Mouse (Mus musculus) brown adipose tissue, adult 24 weeks (tissue): ENCODE measurements around the gene Coa3. TPM values are rescaled to one million over a fixed set of nuclear protein-coding genes. Genes with fewer than 3 reads are reported as not detected.

Experiments
- H3K27ac ChIP-seq: fragments of 200-500 bp; replicated peaks from 2 replicates; pipeline ENCODE4 v1.5.1; 2012; ENCODE audit warnings: low read depth, mild to moderate bottlenecking, low read length
- H3K4me1 ChIP-seq: fragments of 200-500 bp; 2 replicates; pipeline ENCODE4 v1.6.1; 2012; ENCODE audit warnings: low read length, mixed read lengths; ENCODE audit not compliant: control insufficient read depth, insufficient read depth, insufficient read length
- H3K4me3 ChIP-seq: fragments of 200-500 bp; 2 replicates; pipeline ENCODE4 v1.5.1; 2012; ENCODE audit warnings: low read depth, mild to moderate bottlenecking, low read length, moderate library complexity; ENCODE audit not compliant: insufficient read depth
- polyA plus RNA-seq: library from polyadenylated mRNA; stranded (reverse); fragments of >200 nt; gene quantifications from 2 replicates; pipeline ENCODE4 v1.2.4, GENCODE M21; 2012; ENCODE audit not compliant: missing spikeins, insufficient read depth, insufficient read length

Coa3 gene
- polyA plus RNA-seq, 1 experiment, result 144 TPM

DNA sequence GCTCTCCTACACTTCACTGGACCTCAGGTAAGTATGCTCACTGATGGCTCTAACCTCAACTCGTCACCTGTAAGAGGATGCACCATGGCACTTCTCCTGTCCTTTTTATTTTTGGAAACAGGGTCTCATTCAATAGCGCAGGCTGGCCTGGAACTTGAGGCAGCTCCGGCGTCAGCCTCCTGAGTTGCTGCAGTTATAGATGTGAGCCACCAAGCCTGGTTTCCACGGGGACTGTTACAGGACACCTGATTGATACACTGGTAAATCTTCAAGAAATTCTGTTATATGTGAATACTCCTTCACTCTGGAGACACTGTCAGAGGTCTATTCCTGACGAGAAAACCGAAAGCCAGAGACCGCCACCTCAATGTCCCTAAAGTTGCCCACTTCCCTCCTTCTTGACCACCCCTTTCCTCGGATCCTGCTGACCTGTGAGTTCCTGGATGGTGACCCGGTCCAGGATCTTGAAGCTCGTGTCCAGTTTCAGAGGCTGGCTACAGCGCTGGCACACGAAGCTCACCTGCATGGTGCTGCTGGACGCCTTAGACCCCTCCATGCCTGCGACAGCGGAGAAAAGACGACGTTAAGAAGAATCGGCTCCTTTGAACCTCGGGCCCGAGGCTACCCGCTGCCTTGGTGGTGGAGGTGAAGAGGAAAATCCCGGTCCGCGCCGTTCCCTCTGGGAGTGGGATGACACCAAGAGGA is 22.5 kb upstream of the Coa3 start:
- Histone ChIP-seq H3K27ac (peak overlapping the region; percentile 50; the same call in 1 of the 2 replicates), H3K4me1 (peaks cover 6% of the 10 kb centered on the region), H3K4me3 (peak overlapping the region; percentile 97)

DNA sequence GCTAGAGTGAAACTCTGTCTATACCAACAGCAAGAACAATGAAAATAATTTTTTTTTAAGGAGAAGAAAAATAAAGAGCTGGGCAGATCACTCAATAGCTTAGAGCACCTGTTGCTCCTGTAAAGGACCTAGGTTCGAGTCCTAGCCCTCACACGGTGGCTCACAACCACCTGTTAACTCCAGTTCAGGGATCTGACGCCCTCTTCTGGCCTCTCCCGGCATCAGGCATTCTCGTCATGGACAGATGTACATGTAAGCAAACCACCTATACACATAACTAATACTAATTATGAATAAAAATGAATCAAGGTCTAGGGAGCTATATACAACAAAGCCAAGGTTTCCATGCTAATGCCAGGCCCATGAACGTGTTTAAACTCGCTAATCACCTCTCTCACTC is 22.0 kb upstream of the Coa3 start:
- Histone ChIP-seq H3K27ac (no peak overlapping the region), H3K4me1 (peaks cover 6% of the 10 kb centered on the region), H3K4me3 (peak overlapping the region; percentile 97)

DNA sequence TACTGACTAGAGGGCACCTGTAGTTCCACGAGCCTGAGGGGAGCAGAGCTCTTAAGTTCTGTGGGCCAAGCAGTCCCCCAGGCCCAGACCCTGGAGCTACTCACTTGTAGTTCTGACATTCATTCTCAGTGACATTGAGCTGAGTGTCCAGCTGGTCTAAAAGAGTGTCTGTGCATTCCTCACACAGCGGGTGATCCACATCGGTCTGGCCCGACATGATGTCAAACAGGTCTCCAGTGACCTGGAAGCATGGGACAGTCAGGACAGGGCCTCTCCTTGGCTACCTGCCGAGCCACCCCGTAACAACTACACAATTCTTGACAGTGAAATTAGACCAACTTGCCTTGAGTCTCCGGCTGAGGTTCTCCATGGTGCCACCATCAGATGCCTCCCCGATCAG is 16.3 kb upstream of the Coa3 start:
- no peak overlapping the region for H3K4me3 ChIP-seq
- no peak overlapping the region for H3K27ac ChIP-seq
- no peaks in the 10 kb centered on the region for H3K4me1 ChIP-seq

- no peak overlapping the region for H3K4me3 ChIP-seq
- H3K27ac ChIP-seq, result no peak overlapping the region
- no peaks in the 10 kb centered on the region for H3K4me1 ChIP-seq
Observed at GRCm38 (mm10) chr11:101291231-101291630, 12.3 kb upstream of the Coa3 start.

GRCm38 (mm10) chr11:101287306-101287705 is 8.4 kb upstream of the Coa3 start:
- no peak overlapping the region for H3K27ac ChIP-seq
- no peak overlapping the region for H3K4me3 ChIP-seq
- H3K4me1 ChIP-seq, result no peaks in the 10 kb centered on the region

- Histone ChIP-seq H3K4me3 (no peak overlapping the region), H3K27ac (no peak overlapping the region)
Observed at GRCm38 (mm10) chr11:101283805-101284204, 4.9 kb upstream of the Coa3 start.

DNA sequence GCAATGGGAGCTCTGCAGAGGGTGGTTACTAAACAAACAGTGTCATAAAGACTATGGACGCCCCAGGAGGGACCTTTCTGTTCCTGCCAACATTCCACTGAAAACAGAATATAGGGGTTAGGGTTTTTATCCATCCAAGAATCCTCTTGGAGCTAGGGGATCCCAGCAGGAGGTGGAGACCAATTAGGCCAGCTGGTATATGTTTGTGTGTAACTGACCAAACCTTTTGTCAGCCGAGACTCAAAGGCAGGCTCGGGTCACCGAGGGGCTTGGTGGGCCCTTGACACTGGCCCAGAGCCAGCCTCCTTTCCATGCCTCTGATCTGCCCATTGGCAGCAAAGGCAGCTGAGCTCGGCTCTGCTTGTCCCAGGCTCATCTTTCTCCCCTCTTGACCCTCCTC is 4.0 kb upstream of the Coa3 start:
- Histone ChIP-seq H3K4me1 (peaks cover 7% of the 10 kb centered on the region), H3K27ac (no peak overlapping the region), H3K4me3 (no peak overlapping the region)

More at GRCm38 (mm10) chr11:101283805-101284204, 4.9 kb upstream of the Coa3 start:
- H3K4me1 ChIP-seq, result 0 out of 2 replicates have a peak, but pooled peaks cover 3% of the 10 kb centered on the region

- Histone ChIP-seq H3K4me3 (no peak overlapping the region), H3K27ac (no peak overlapping the region), H3K4me1 (peaks cover 17% of the 10 kb centered on the region)
Observed at GRCm38 (mm10) chr11:101280837-101281236, 1.9 kb upstream of the Coa3 start.

- H3K4me1 ChIP-seq, result peaks cover 17% of the 10 kb centered on the region
- peak overlapping the region; percentile 49 for H3K4me3 ChIP-seq
- H3K27ac ChIP-seq, result no peak overlapping the region
Observed at GRCm38 (mm10) chr11:101279193-101279569, 267 bp upstream of the Coa3 start.

- Histone ChIP-seq H3K4me3 (peak overlapping the region; percentile 78), H3K27ac (no peak overlapping the region), H3K4me1 (peaks cover 17% of the 10 kb centered on the region)
Observed at GRCm38 (mm10) chr11:101277381-101278222, 1.3 kb downstream of the Coa3 start.

- H3K27ac ChIP-seq, result no peak overlapping the region
- H3K4me1 ChIP-seq, result peaks cover 17% of the 10 kb centered on the region
- H3K4me3 ChIP-seq, result no peak overlapping the region
Observed at GRCm38 (mm10) chr11:101276319-101277070, 2.4 kb downstream of the Coa3 start.

DNA sequence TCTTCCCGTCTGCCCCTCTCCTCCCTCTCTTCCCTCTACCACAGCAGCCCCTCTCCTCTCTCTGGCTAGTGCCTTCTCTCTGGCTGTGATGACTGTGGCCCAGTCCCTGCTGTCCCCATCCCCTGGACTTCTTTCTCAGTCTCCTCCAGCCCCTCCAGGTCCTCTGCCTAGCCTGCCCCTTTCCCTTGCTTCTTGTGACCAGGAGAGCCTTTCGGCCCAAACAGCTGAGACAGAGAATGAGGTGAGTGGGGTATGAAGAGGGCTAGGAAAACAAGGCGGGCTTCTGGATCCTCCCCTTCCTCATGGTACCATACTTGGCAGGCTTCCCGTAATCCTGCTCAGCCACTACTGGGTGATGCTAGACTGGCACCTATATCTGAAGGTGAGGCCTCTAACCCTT is 3.6 kb downstream of the Coa3 start:
- Histone ChIP-seq H3K4me3 (no peak overlapping the region), H3K4me1 (peaks cover 17% of the 10 kb centered on the region), H3K27ac (no peak overlapping the region)

DNA sequence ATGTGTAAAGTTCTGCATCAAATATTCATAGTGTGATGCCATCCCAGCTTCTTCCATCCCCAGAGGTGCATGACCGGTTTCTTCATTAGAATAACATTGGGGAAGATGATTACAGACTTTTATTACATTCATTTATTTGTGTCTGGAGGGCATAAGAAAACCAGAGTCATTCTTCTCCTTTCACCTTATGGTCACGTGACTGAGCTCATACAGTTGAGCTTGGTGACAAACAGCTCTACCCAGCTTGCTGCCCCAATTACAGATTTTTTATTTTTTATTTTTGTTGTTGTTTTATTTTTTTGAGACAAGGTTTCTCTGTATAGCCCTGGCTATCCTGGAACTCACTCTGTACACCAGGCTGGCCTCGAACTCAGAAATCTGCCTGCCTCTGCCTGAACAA is 6.5 kb downstream of the Coa3 start:
- Histone ChIP-seq H3K4me1 (peaks cover 6% of the 10 kb centered on the region; the same call in 1 of the 2 replicates), H3K27ac (no peak overlapping the region), H3K4me3 (no peak overlapping the region)

DNA sequence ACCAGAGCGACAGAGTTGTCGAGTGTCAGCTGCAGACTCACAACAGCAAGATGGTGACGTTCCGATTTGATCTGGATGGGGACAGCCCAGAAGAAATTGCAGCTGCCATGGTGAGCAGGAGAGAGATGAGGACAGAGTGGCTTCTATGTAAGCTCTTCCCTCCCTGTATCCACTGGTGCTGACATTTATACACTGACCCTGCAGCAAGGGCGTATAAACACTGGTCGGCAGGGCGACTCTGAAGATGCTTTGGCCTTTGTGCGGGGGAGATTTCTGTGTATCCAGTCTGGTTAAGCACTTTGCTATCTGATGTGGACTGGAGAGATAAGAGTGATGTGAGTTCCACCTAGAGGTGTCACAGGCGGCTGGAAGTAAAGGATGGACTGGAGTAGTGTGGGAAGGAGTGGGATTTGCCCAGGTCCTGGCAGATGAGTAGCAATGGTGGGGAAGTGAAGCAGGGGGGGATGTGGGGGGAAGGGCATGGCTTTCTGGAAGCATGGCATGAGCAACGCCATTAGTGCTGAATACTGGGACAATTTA is 9.3 kb downstream of the Coa3 start:
- H3K4me1 ChIP-seq, result no peaks in the 10 kb centered on the region
- no peak overlapping the region for H3K27ac ChIP-seq
- H3K4me3 ChIP-seq, result no peak overlapping the region

DNA sequence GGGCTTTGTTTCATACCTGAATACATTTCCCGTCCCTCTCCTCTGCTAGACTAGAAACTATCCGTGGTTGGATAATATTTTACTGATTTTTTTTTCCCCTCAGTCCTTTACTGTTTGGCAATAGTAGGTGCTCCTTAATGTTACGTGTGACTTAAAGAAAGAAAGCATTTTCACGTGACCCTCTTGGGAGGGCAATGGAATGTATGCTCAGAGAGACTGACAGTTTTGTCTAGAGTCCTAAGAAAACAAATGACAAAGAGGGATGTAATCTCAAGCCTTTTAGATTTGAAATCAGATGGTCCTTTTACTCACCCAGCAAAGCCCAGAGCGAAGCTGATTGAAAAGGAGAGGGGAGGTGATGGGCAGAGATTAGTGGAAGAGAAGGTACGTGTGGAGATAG is 13.0 kb downstream of the Coa3 start:
- Histone ChIP-seq H3K4me3 (no peak overlapping the region), H3K27ac (no peak overlapping the region), H3K4me1 (no peaks in the 10 kb centered on the region; the same call in none of the 2 replicates)
